Mouse (Mus musculus) ES-E14 (cell line): Measurements from ENCODE around the gene Clcn2. TPM values are rescaled to one million over a fixed set of nuclear protein-coding genes. Genes with fewer than 3 reads are reported as not detected.

ENCODE experiments used
- DNase-seq: peaks from one replicate; pipeline ENCODE4 v3.0.0-alpha.2; 2013; ENCODE audit warnings: low read depth, low spot score
- H3K27ac ChIP-seq: 2 replicates; pipeline ENCODE4 v1.5.1; 2012; ENCODE audit warnings: low read depth, mild to moderate bottlenecking, low read length, moderate library complexity, mixed read lengths; ENCODE audit not compliant: poor library complexity, insufficient read depth, severe bottlenecking
- H3K36me3 ChIP-seq: 2 replicates; pipeline ENCODE4 v1.6.1; 2012; ENCODE audit warnings: mild to moderate bottlenecking, low read length, moderate library complexity, mixed read lengths; ENCODE audit not compliant: control insufficient read depth, poor library complexity, insufficient read depth, severe bottlenecking
- H3K4me1 ChIP-seq, 2 experiments: fragments of 150-350 bp in 1 of 2; sonication (generic) in 1 of 2; 2 replicates each; pipeline ENCODE4 v1.6.1; 2012; ENCODE audit warnings: low read length in 2 of 2, mild to moderate bottlenecking in 1 of 2, mixed read lengths in 1 of 2; ENCODE audit not compliant: control insufficient read depth in 2 of 2, insufficient read depth in 2 of 2, poor library complexity in 1 of 2
- H3K4me3 ChIP-seq, 2 experiments: fragments of 150-350 bp in 1 of 2; sonication (generic) in 1 of 2; 2 replicates each; pipeline ENCODE4 v1.5.1; 2012; ENCODE audit warnings: low read length in 2 of 2, low read depth in 1 of 2, mild to moderate bottlenecking in 1 of 2, mixed read lengths in 1 of 2; ENCODE audit not compliant: insufficient read depth in 1 of 2, poor library complexity in 1 of 2, severe bottlenecking in 1 of 2
- H3K9ac ChIP-seq: 2 replicates; pipeline ENCODE4 v1.6.1; 2012; ENCODE audit warnings: low read depth, mild to moderate bottlenecking, low read length, mixed read lengths; ENCODE audit not compliant: poor library complexity, insufficient read depth, severe bottlenecking
- H3K9me3 ChIP-seq: fragments of 150-350 bp; sonication (generic); 2 replicates; pipeline ENCODE4 v1.6.1; 2012; ENCODE audit warnings: low read depth, mild to moderate bottlenecking, low read length; ENCODE audit not compliant: control insufficient read depth, insufficient read depth
- CHD2 ChIP-seq: IDR thresholded peaks from 2 replicates; pipeline ENCODE4 v1.6.1; 2014; ENCODE audit warnings: mild to moderate bottlenecking, low read depth, low read length, inconsistent platforms
- HCFC1 ChIP-seq: IDR thresholded peaks from 2 replicates; pipeline ENCODE4 v1.6.1; 2012; ENCODE audit warnings: low read length, inconsistent platforms, borderline replicate concordance; ENCODE audit not compliant: insufficient read depth
- MAFK ChIP-seq: IDR thresholded peaks from 2 replicates; pipeline ENCODE4 v1.6.1; 2014; ENCODE audit warnings: mild to moderate bottlenecking, low read depth, low read length, inconsistent platforms; ENCODE audit not compliant: insufficient read depth
- ZC3H11A ChIP-seq: IDR thresholded peaks from 2 replicates; pipeline ENCODE4 v1.6.1; 2012; ENCODE audit warnings: low read depth, mild to moderate bottlenecking, inconsistent platforms, low read length, borderline replicate concordance
- ZNF384 ChIP-seq: IDR thresholded peaks from 2 replicates; pipeline ENCODE4 v1.6.1; 2012; ENCODE audit warnings: low read depth, low read length, inconsistent platforms
- in situ Hi-C, 2 experiments: fragments of 600-800 bp; cut with MboI; formaldehyde crosslinking; loops; one replicate each; pipeline ENCODE4 v1.15.1; 2025; ENCODE audit warnings: low sequenced_read_pairs in 2 of 2, inconsistent platforms in 1 of 2; ENCODE audit not compliant: unreplicated experiment in 2 of 2
- total RNA-seq: library from RNA; depleted of rRNA; stranded (reverse); fragments of 300-350 nt; gene quantifications from 2 replicates; pipeline ENCODE4 v1.2.3, GENCODE M21; 2012

Gene Clcn2
- total RNA-seq, 1 experiment, result 38.2 TPM

GRCm38 (mm10) chr16:20703071-20703470 lies 14.5 kb downstream of the Clcn2 start:
- TF ChIP-seq HCFC1 (no peak), CHD2 (no peak), MAFK (no peak), ZC3H11A (no peak), ZNF384 (no peak)
- DNase-seq, result no peak
- H3K9me3 ChIP-seq, result no peaks in the 10 kb centered on the region
- in situ Hi-C loops, result no loop called here
- H3K4me1 ChIP-seq, result peaks cover 8 to 31% of the 10 kb centered on the region in 2 experiments
- no peak overlapping the region for H3K27ac ChIP-seq
- peaks cover 21% of the 10 kb centered on the region for H3K36me3 ChIP-seq
- H3K4me3 ChIP-seq, result no peak overlapping the region
- no peak overlapping the region for H3K9ac ChIP-seq

GRCm38 (mm10) chr16:20702522-20702893 lies 15.0 kb downstream of the Clcn2 start:
- Histone ChIP-seq H3K4me1 (peaks cover 8 to 26% of the 10 kb centered on the region in 2 experiments), H3K4me3 (peak overlapping the region; percentile 65 to 67; a peak in 3 of 4 replicates), H3K27ac (peak overlapping the region; percentile 79), H3K9me3 (no peaks in the 10 kb centered on the region), H3K9ac (peak overlapping the region; percentile 65), H3K36me3 (peaks cover 16% of the 10 kb centered on the region)
- in situ Hi-C loops, result no loop called here
- TF ChIP-seq ZNF384, result 0 out of 2 replicates have a peak, but pooled peaks have one; percentile 12
- no peak for TF ChIP-seq HCFC1
- 0 out of 2 replicates have a peak, but pooled peaks have one; percentile 36 for TF ChIP-seq ZC3H11A
- peak; percentile 18; the same call in 1 of the 2 replicates for TF ChIP-seq MAFK
- DNase-seq, result peak; percentile 66

- in situ Hi-C loops, result no loop called here
- no peaks in the 10 kb centered on the region for H3K9me3 ChIP-seq
- H3K27ac ChIP-seq, result peak overlapping the region; percentile 79
- peak overlapping the region; percentile 65 to 67 for H3K4me3 ChIP-seq
- H3K9ac ChIP-seq, result peak overlapping the region; percentile 65
- TF ChIP-seq ZNF384, result no peak
- no peak for TF ChIP-seq MAFK
- H3K36me3 ChIP-seq, result peaks cover 11% of the 10 kb centered on the region
- peaks cover 8 to 20% of the 10 kb centered on the region in 2 experiments for H3K4me1 ChIP-seq
- no peak for DNase-seq
Measured at GRCm38 (mm10) chr16:20701729-20702521, 15.6 kb downstream of the Clcn2 start.

GRCm38 (mm10) chr16:20701316-20701715 lies 16.2 kb downstream of the Clcn2 start:
- in situ Hi-C loops, result no loop called here
- peaks cover 7% of the 10 kb centered on the region for H3K36me3 ChIP-seq
- H3K9ac ChIP-seq, result peak overlapping the region; percentile 65
- H3K4me3 ChIP-seq, result peak overlapping the region; percentile 65 to 67
- H3K9me3 ChIP-seq, result no peaks in the 10 kb centered on the region
- H3K4me1 ChIP-seq, result peaks cover 4 to 17% of the 10 kb centered on the region in 2 experiments
- peak overlapping the region; percentile 79 for H3K27ac ChIP-seq
- no peak for TF ChIP-seq ZNF384
- TF ChIP-seq ZC3H11A, result no peak
- TF ChIP-seq MAFK, result no peak
- no peak for TF ChIP-seq CHD2
- TF ChIP-seq HCFC1, result no peak
- DNase-seq, result no peak
